Mouse (Mus musculus) adipocyte (in vitro differentiated cells): ENCODE results near the gene Papln.

Experiments used
- DNase-seq: peaks from one replicate; pipeline ENCODE4 v3.0.0-alpha.2; 2016; ENCODE audit warnings: low spot score

Gene Papln

GRCm38 (mm10) chr12:83830424-83830823 is 67.0 kb downstream of the Papln start:
- no peak for DNase-seq

- DNase-seq: no peak
Observed at GRCm38 (mm10) chr12:83833979-83834378, 70.5 kb downstream of the Papln start.

- no peak for DNase-seq
Observed at GRCm38 (mm10) chr12:83841409-83842190, 78.2 kb downstream of the Papln start.
